ENCODE assay signal across 8 mouse cellular contexts in the genomic region with DNA sequence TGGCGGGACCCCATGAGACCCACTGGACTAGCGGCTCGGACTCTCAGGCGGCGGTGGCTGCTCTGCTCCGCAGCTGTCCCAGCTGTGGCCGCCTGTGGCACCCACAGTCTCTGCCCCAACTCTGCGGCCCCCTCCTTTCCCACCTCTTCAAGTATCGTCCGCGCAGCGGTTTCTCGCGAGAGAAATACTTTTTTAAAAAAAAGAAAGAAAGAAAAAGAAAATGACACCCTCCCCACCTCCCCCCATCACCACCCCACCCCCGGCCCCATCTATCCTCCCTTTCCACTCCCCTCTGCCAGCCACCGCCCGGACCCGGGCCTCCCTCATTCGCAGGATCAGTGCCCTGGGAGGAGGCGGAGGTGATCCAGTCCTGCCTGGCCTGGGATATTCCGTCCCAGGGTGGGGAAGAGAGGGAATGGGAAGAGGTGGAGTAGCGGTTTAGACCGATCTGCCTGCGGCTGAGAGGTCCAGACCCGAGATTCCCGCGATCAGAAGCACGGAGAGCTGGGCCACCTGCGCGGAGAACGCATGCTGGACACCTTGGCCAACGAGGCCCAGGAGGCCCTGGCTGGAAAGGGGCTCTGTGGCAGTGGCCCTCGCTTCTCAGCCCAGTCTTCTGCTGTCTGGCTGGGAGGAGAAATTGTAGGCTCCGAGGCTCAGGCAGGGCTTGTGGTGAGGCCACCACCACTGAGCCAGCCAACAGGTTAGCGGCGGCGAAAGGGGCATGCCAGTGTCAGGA. TPM values are rescaled to one million over a fixed set of nuclear protein-coding genes. Genes with fewer than 3 reads are reported as not detected.
DNase-seq lines count a peak whose midpoint lies in the region; ATAC-seq lines count a peak whose summit lies in the region.

No protein-coding gene starts in this region.

- H3K36me3 ChIP-seq in embryonic facial prominence, embryonic 15.5 days, result peaks cover under 1% of the 10 kb centered on the region; the same call in 1 of the 2 replicates
- no peaks in the 10 kb centered on the region for H3K36me3 ChIP-seq in limb, embryonic 11.5 days (ENCODE audit: control insufficient read depth, insufficient read depth, low read length)
- H3K36me3 ChIP-seq in midbrain, embryonic 13.5 days, result no peaks in the 10 kb centered on the region

- H3K9me3 ChIP-seq in embryonic facial prominence, embryonic 15.5 days (replicated peaks), result no peaks in the 10 kb centered on the region
- no peaks in the 10 kb centered on the region for H3K9me3 ChIP-seq in limb, embryonic 11.5 days (ENCODE audit: control insufficient read depth, low read length)
- no peaks in the 10 kb centered on the region for H3K9me3 ChIP-seq in midbrain, embryonic 13.5 days

- no peaks in the 10 kb centered on the region for H3K27me3 ChIP-seq in embryonic facial prominence, embryonic 15.5 days
- H3K27me3 ChIP-seq in limb, embryonic 11.5 days (ENCODE audit: control insufficient read depth, insufficient read depth, low read length), result peaks cover 13% of the 10 kb centered on the region
- H3K27me3 ChIP-seq in midbrain, embryonic 13.5 days, result peaks cover 20% of the 10 kb centered on the region

- intact Hi-C loops in heart, postnatal 14 days (cut with DNase I), result loop anchor here (5.0 kb wide), 2 partner anchors 71 to 91 kb away; no protein-coding TSS in a partner anchor

- H3K27ac ChIP-seq in embryonic facial prominence, embryonic 15.5 days (replicated peaks), result peak overlapping the region; percentile 95
- peak overlapping the region; percentile 56; the same call in 1 of the 2 replicates for H3K27ac ChIP-seq in limb, embryonic 11.5 days (replicated peaks; ENCODE audit: low read depth, low read length)
- H3K27ac ChIP-seq in midbrain, embryonic 13.5 days, result peak overlapping the region; percentile 71

- peak overlapping the region; percentile 80 for H3K4me3 ChIP-seq in embryonic facial prominence, embryonic 15.5 days (replicated peaks)
- H3K4me3 ChIP-seq in limb, embryonic 11.5 days (ENCODE audit: low read depth, low read length), result peak overlapping the region; percentile 62
- peak overlapping the region; percentile 74 for H3K4me3 ChIP-seq in midbrain, embryonic 13.5 days (replicated peaks)

- DNase-seq in urinary bladder, postnatal 10 days (ENCODE audit: low spot score), result peak; percentile 21
- no peak for DNase-seq in urinary bladder, adult 2 months (ENCODE audit: low spot score)
- peak; percentile 69 to 83 for DNase-seq in heart, postnatal 14 days
- DNase-seq in limb, embryonic 11.5 days (ENCODE audit: low spot score), result peak; percentile 78
- DNase-seq in testis, postnatal 14 days (ENCODE audit: low spot score), result peak; percentile 61
- no peak for DNase-seq in layer of hippocampus, adult 9-11 months

- under 1% methylated on average over 32 of the region's 37 CpGs for WGBS in embryonic facial prominence, embryonic 15.5 days
- under 1% methylated on average over 37 of the region's 37 CpGs for whole genome bisulfite sequencing in limb, embryonic 11.5 days
- WGBS in midbrain, embryonic 13.5 days, result under 1% methylated on average over 35 of the region's 37 CpGs

- peaks cover 15% of the 10 kb centered on the region; the same call in 1 of the 2 replicates for H3K4me1 ChIP-seq in embryonic facial prominence, embryonic 15.5 days
- H3K4me1 ChIP-seq in limb, embryonic 11.5 days (ENCODE audit: control insufficient read depth, insufficient read depth, low read length), result peaks cover 6% of the 10 kb centered on the region; the same call in 1 of the 2 replicates
- H3K4me1 ChIP-seq in midbrain, embryonic 13.5 days (replicated peaks), result peaks cover 19% of the 10 kb centered on the region

- H3K9ac ChIP-seq in embryonic facial prominence, embryonic 15.5 days, result peak overlapping the region; percentile 78
- peak overlapping the region; percentile 77 for H3K9ac ChIP-seq in limb, embryonic 11.5 days (ENCODE audit: low read length)
- H3K9ac ChIP-seq in midbrain, embryonic 13.5 days (replicated peaks), result peak overlapping the region; percentile 80

- peak overlapping the region; percentile 88 for H3K4me2 ChIP-seq in embryonic facial prominence, embryonic 15.5 days (replicated peaks)
- peak overlapping the region; percentile 97 for H3K4me2 ChIP-seq in limb, embryonic 11.5 days (ENCODE audit: low read depth, severe bottlenecking)
- H3K4me2 ChIP-seq in midbrain, embryonic 13.5 days (replicated peaks), result peak overlapping the region; percentile 98

- ATAC-seq in embryonic facial prominence, embryonic 15.5 days (ENCODE audit: insufficient number of reproducible peaks, low FRiP score, low TSS enrichment, low read depth), result peak; percentile 88
- peak; percentile 90 for ATAC-seq in limb, embryonic 11.5 days (ENCODE audit: insufficient number of reproducible peaks, low FRiP score, low TSS enrichment, low read depth)
- peak; percentile 90 for ATAC-seq in midbrain, embryonic 13.5 days

RNA-seq across cellular contexts. Expression of a gene that starts 1.3 kb away (rescaled TPM):
- polyA plus RNA-seq in urinary bladder, adult 2 months (2012; rRNA removed), result 16.1 and 26.8 TPM in 2 replicates
- 24.5 and 27.2 TPM in 2 replicates for polyA plus RNA-seq in embryonic facial prominence, embryonic 15.5 days (2015; fragmentation: Nextera tagmentation; extraction: Ambion mirVana)
- total RNA-seq in heart, postnatal 14 days (2021), result 100 to 1,000 TPM; 163 TPM
- polyA plus RNA-seq in limb, embryonic 11.5 days (2014; fragmentation: Nextera tagmentation; extraction: Ambion mirVana), result 7.8 and 8.1 TPM in 2 replicates
- 2.0 and 2.6 TPM in 2 replicates for polyA plus RNA-seq in midbrain, embryonic 13.5 days (2015; fragmentation: Nextera tagmentation; extraction: Ambion mirVana)

RNA-seq across cellular contexts. Expression of a gene that starts 1.6 kb away (rescaled TPM):
- 0.06 and 0.09 TPM in 2 replicates for polyA plus RNA-seq in urinary bladder, adult 2 months (2012; rRNA removed)
- polyA plus RNA-seq in embryonic facial prominence, embryonic 15.5 days (2015; fragmentation: Nextera tagmentation; extraction: Ambion mirVana), result 0.24 and 0.46 TPM in 2 replicates
- under 1 TPM; 0.22 TPM for total RNA-seq in heart, postnatal 14 days (2021)
- 0.15 and 0.18 TPM in 2 replicates for polyA plus RNA-seq in limb, embryonic 11.5 days (2014; fragmentation: Nextera tagmentation; extraction: Ambion mirVana)
- polyA plus RNA-seq in midbrain, embryonic 13.5 days (2015; fragmentation: Nextera tagmentation; extraction: Ambion mirVana), result 0.11 TPM in 1 of 2 replicates, not detected in the other

Comparison
In these comparisons a context has a peak if more than half of its experiments do, and no peak if none do; other contexts are left out.
1. DNase-seq: peak in urinary bladder, postnatal 10 days (single experiment), heart, postnatal 14 days (2 of 2), limb, embryonic 11.5 days (single experiment) and testis, postnatal 14 days (single experiment); none in urinary bladder, adult 2 months (single experiment) and layer of hippocampus, adult 9-11 months (single experiment).
2. Peak in every context shown above with its lines, with median percentiles within 50 percentile points of each other: ATAC-seq, H3K27ac ChIP-seq, H3K4me2 ChIP-seq, H3K4me3 ChIP-seq and H3K9ac ChIP-seq.